Mouse (Mus musculus) heart, embryonic 13.5 days (tissue): Measurements from ENCODE around the gene Pik3cb. TPM values are rescaled to one million over a fixed set of nuclear protein-coding genes. Genes with fewer than 3 reads are reported as not detected.

Source experiments
- ATAC-seq: fragments of 200-750 bp; cut with Nextera tagmentation; 2 replicates; pipeline ENCODE4 v1.8.0; 2017; ENCODE audit warnings: moderate TSS enrichment; ENCODE audit not compliant: insufficient number of reproducible peaks, low FRiP score, low TSS enrichment; ENCODE audit errors: extremely low read depth
- H3K27ac ChIP-seq: fragments of 300-500 bp; sonication (generic); replicated peaks from 2 replicates; pipeline ENCODE4 v1.5.1; 2015; ENCODE audit warnings: moderate library complexity, mild to moderate bottlenecking, inconsistent platforms
- H3K27me3 ChIP-seq: fragments of 300-500 bp; sonication (generic); replicated peaks from 2 replicates; pipeline ENCODE4 v1.6.1; 2015; ENCODE audit warnings: mild to moderate bottlenecking, inconsistent platforms
- H3K36me3 ChIP-seq: fragments of 300-500 bp; sonication (generic); 2 replicates; pipeline ENCODE4 v1.6.1; 2015; ENCODE audit warnings: mild to moderate bottlenecking, inconsistent platforms
- H3K4me1 ChIP-seq: fragments of 300-500 bp; sonication (generic); 2 replicates; pipeline ENCODE4 v1.6.1; 2015; ENCODE audit warnings: inconsistent platforms
- H3K4me2 ChIP-seq: fragments of 300-500 bp; sonication (generic); 2 replicates; pipeline ENCODE4 v1.6.1; 2015; ENCODE audit warnings: inconsistent platforms, mild to moderate bottlenecking, moderate library complexity
- H3K4me3 ChIP-seq: fragments of 300-500 bp; sonication (generic); 2 replicates; pipeline ENCODE4 v1.5.1; 2015; ENCODE audit warnings: moderate library complexity, mild to moderate bottlenecking, inconsistent platforms
- H3K9ac ChIP-seq: fragments of 300-500 bp; sonication (generic); 2 replicates; pipeline ENCODE4 v1.6.1; 2015; ENCODE audit warnings: inconsistent platforms, mild to moderate bottlenecking, moderate library complexity
- H3K9me3 ChIP-seq: fragments of 300-500 bp; sonication (generic); 2 replicates; pipeline ENCODE4 v1.6.1; 2016; ENCODE audit warnings: inconsistent platforms
- WGBS: fragments of 180-500 bp; shearing (Covaris S2); methylation state at CpG from one replicate; pipeline ENCODE4 v1.1.7; 2015; ENCODE audit warnings: mixed read lengths; 5-methylcytosine and 5-hydroxymethylcytosine counted together
- polyA plus RNA-seq: library from polyadenylated mRNA; unstranded; fragments of >200 nt; fragmentation: Nextera tagmentation; extraction: Ambion mirVana; gene quantifications from 2 replicates; pipeline ENCODE4 v1.2.1, GENCODE M21; 2015

Gene Pik3cb
- polyA plus RNA-seq, 1 experiment from 2014 or later: 1.8 TPM

- Histone ChIP-seq H3K9ac (no peak overlapping the region), H3K4me3 (no peak overlapping the region), H3K27ac (no peak overlapping the region), H3K9me3 (no peaks in the 10 kb centered on the region), H3K27me3 (0 out of 2 replicates have a peak, but pooled peaks cover 12% of the 10 kb centered on the region), H3K4me1 (peaks cover 34% of the 10 kb centered on the region), H3K4me2 (peak overlapping the region; percentile 28; the same call in 1 of the 2 replicates), H3K36me3 (no peaks in the 10 kb centered on the region)
- ATAC-seq: no peak
- 39% methylated on average over 6 of the region's 6 CpGs for WGBS
Observed at GRCm38 (mm10) chr9:99145756-99146155, 5.3 kb upstream of the Pik3cb start.

- H3K9me3 ChIP-seq: no peaks in the 10 kb centered on the region
- H3K27ac ChIP-seq: no peak overlapping the region
- H3K4me1 ChIP-seq: peaks cover 34% of the 10 kb centered on the region
- H3K9ac ChIP-seq: no peak overlapping the region
- 0 out of 2 replicates have a peak, but pooled peaks cover 12% of the 10 kb centered on the region for H3K27me3 ChIP-seq
- no peaks in the 10 kb centered on the region for H3K36me3 ChIP-seq
- no peak overlapping the region for H3K4me2 ChIP-seq
- no peak for ATAC-seq
- 37% methylated on average over 7 of the region's 7 CpGs for WGBS
- no peak overlapping the region for H3K4me3 ChIP-seq
Observed at GRCm38 (mm10) chr9:99144416-99144989, 4.1 kb upstream of the Pik3cb start.

DNA sequence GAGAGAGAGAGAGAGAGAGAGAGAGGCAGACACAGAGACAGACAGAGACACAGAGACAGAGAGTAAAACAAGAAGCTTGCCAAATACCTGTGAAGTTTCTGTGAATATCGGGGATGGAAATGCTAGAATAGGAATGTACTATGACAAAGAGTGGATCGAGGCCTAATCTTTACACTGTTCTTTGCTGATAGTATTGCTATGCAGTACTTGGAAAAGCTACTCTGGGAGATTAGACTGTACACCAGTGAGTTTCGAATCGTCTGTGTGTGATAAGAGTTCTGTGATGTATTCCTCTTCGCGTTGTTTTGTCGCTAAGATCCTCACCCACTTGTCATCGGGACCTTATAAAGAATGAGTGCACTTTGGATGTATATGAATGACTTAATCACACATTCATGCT, 1.2 kb upstream of the Pik3cb start:
- H3K4me2 ChIP-seq: peak overlapping the region; percentile 86

DNA sequence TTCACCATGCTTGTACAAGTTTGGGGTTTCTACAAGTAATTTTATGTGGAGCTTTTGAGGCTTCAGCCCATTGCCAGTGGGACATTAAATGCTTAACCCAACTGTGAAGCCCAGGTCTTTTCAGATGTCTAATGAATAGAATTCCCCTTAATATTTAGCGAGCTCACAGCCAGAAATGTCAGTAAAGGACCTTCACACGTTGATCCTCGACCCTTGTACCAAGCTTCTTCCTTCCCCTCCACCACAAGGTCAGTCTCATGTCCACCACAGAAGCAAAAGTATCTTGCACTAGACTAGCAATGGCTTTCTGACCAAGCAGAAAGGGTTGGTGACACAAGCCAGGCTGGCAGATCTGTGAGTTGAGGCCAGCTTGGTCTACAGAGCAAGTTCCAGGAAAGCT, 750 bp upstream of the Pik3cb start:
- peak overlapping the region; percentile 78 for H3K27ac ChIP-seq
- H3K4me3 ChIP-seq: peak overlapping the region; percentile 89
- ATAC-seq: no peak
- WGBS: 25% methylated on average over 3 of the region's 3 CpGs
- H3K9me3 ChIP-seq: no peaks in the 10 kb centered on the region
- peak overlapping the region; percentile 86 for H3K4me2 ChIP-seq
- H3K27me3 ChIP-seq: 0 out of 2 replicates have a peak, but pooled peaks cover 12% of the 10 kb centered on the region
- no peaks in the 10 kb centered on the region for H3K36me3 ChIP-seq
- H3K4me1 ChIP-seq: peaks cover 44% of the 10 kb centered on the region
- H3K9ac ChIP-seq: peak overlapping the region; percentile 80; the same call in 1 of the 2 replicates

More for the DNA sequence above, 1.2 kb upstream of the Pik3cb start:
- H3K4me3 ChIP-seq: no peak overlapping the region
- H3K36me3 ChIP-seq: no peaks in the 10 kb centered on the region
- H3K27me3 ChIP-seq: 0 out of 2 replicates have a peak, but pooled peaks cover 12% of the 10 kb centered on the region
- peak overlapping the region; percentile 78; the same call in 1 of the 2 replicates for H3K27ac ChIP-seq
- 26% methylated on average over 8 of the region's 8 CpGs for WGBS
- peaks cover 44% of the 10 kb centered on the region for H3K4me1 ChIP-seq
- H3K9me3 ChIP-seq: no peaks in the 10 kb centered on the region
- ATAC-seq: no peak
- H3K9ac ChIP-seq: no peak overlapping the region

DNA sequence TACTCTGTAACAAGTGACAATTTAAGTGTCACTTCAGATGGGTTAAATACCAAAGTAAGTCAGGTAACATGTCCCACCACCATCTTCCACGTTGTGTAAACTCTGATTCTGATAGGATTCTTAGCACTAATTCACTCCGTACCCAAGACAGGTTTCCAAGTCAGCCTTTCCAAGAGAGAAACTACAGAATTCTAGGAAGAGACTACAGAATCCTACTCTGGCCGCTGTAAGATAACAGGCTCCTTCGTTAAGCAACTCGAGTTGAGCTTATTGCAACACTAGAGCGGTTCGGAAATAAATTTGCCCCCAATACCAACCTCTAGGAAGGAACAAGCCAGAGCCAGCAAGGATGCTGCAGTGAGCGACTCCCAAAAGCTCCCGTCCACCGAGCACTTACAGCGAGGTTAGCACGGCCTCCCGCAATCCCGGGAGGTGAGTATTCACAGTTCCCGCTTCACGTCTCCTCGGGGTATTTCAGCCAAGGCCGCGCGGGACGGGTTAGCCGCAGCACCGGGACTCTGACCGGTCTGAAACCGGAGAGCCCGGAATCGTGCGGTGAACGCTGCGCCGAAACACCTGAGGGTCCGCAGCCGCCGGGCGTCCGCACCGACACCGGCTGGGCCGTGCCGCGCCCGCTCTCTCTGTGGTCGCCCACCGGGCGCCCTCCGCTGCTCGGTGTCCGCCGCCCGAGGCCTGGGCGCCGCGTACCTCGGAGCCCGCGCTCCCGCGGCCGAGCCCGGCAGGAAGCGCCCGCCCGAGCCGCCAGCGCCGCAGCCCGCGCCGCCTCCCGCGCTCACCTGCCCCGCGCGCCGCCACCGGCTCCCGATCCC, 1.0 kb downstream of the Pik3cb start:
- H3K27me3 ChIP-seq: 0 out of 2 replicates have a peak, but pooled peaks cover 12% of the 10 kb centered on the region
- peak overlapping the region; percentile 89 for H3K4me3 ChIP-seq
- peaks cover 34% of the 10 kb centered on the region for H3K4me1 ChIP-seq
- peak overlapping the region; percentile 93 for H3K9ac ChIP-seq
- no peaks in the 10 kb centered on the region for H3K36me3 ChIP-seq
- no peaks in the 10 kb centered on the region for H3K9me3 ChIP-seq
- peak overlapping the region; percentile 86 for H3K4me2 ChIP-seq
- H3K27ac ChIP-seq: peak overlapping the region; percentile 78
- WGBS: under 1% methylated on average over 49 of the region's 77 CpGs
- ATAC-seq: peak; percentile 79

GRCm38 (mm10) chr9:99137301-99137700, 3.1 kb downstream of the Pik3cb start:
- WGBS: 83% methylated on average over 5 of the region's 5 CpGs
- H3K27me3 ChIP-seq: 0 out of 2 replicates have a peak, but pooled peaks cover 10% of the 10 kb centered on the region
- no peak overlapping the region for H3K4me2 ChIP-seq
- H3K4me1 ChIP-seq: peaks cover 35% of the 10 kb centered on the region
- no peaks in the 10 kb centered on the region for H3K36me3 ChIP-seq
- no peak overlapping the region for H3K4me3 ChIP-seq
- H3K27ac ChIP-seq: no peak overlapping the region
- H3K9me3 ChIP-seq: no peaks in the 10 kb centered on the region
- H3K9ac ChIP-seq: no peak overlapping the region
- no peak for ATAC-seq

- no peak overlapping the region for H3K27ac ChIP-seq
- H3K4me2 ChIP-seq: no peak overlapping the region
- peaks cover 25% of the 10 kb centered on the region for H3K4me1 ChIP-seq
- H3K9me3 ChIP-seq: no peaks in the 10 kb centered on the region
- no peak overlapping the region for H3K9ac ChIP-seq
- H3K27me3 ChIP-seq: no peaks in the 10 kb centered on the region
- no peak overlapping the region for H3K4me3 ChIP-seq
- no peaks in the 10 kb centered on the region for H3K36me3 ChIP-seq
- ATAC-seq: no peak
- WGBS: 25% methylated on average over 3 of the region's 3 CpGs
Observed at GRCm38 (mm10) chr9:99131951-99132470, 8.4 kb downstream of the Pik3cb start.

GRCm38 (mm10) chr9:99131119-99131518, 9.3 kb downstream of the Pik3cb start:
- ATAC-seq: no peak
- Histone ChIP-seq H3K4me2 (no peak overlapping the region), H3K27ac (no peak overlapping the region), H3K4me1 (peaks cover 25% of the 10 kb centered on the region), H3K9me3 (no peaks in the 10 kb centered on the region), H3K36me3 (no peaks in the 10 kb centered on the region), H3K27me3 (no peaks in the 10 kb centered on the region), H3K9ac (no peak overlapping the region), H3K4me3 (no peak overlapping the region)
- 79% methylated on average over 4 of the region's 4 CpGs for WGBS

- Histone ChIP-seq H3K27me3 (no peaks in the 10 kb centered on the region), H3K4me3 (no peak overlapping the region), H3K9ac (no peak overlapping the region), H3K4me1 (peaks cover 22% of the 10 kb centered on the region), H3K4me2 (no peak overlapping the region), H3K27ac (no peak overlapping the region), H3K36me3 (no peaks in the 10 kb centered on the region), H3K9me3 (no peaks in the 10 kb centered on the region)
- WGBS: 74% methylated on average over 7 of the region's 7 CpGs
- ATAC-seq: no peak
Observed at GRCm38 (mm10) chr9:99127578-99127977, 12.8 kb downstream of the Pik3cb start.

GRCm38 (mm10) chr9:99122749-99123148, 17.7 kb downstream of the Pik3cb start:
- no peak overlapping the region for H3K4me3 ChIP-seq
- no peaks in the 10 kb centered on the region for H3K9me3 ChIP-seq
- no peaks in the 10 kb centered on the region for H3K4me1 ChIP-seq
- 45% methylated on average over 4 of the region's 4 CpGs for WGBS
- no peaks in the 10 kb centered on the region for H3K27me3 ChIP-seq
- no peak overlapping the region for H3K9ac ChIP-seq
- H3K27ac ChIP-seq: no peak overlapping the region
- H3K36me3 ChIP-seq: no peaks in the 10 kb centered on the region
- H3K4me2 ChIP-seq: no peak overlapping the region
- ATAC-seq: no peak

DNA sequence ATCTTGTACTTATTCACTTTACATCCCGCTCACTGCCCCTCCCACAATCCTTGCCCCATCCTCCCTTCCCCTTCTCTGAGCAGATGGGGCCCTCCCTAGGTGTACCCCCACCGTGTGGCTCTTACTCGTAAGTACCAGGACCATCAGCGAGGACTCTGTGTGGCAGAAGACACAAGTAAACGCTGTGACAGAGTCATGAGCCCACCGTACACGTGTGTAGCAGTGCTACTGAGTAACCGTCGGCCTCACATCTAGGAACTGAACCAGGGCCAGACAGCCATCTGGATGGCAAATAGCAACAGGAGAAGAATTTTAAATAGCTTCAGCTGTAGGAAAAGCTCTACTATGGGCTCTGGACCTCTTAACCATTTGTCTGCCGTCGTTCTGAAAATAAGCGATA, 28.0 kb downstream of the Pik3cb start:
- Histone ChIP-seq H3K36me3 (no peaks in the 10 kb centered on the region), H3K4me2 (no peak overlapping the region), H3K4me3 (no peak overlapping the region), H3K27me3 (no peaks in the 10 kb centered on the region), H3K27ac (no peak overlapping the region), H3K4me1 (0 out of 2 replicates have a peak, but pooled peaks cover 6% of the 10 kb centered on the region), H3K9me3 (no peaks in the 10 kb centered on the region), H3K9ac (no peak overlapping the region)
- no peak for ATAC-seq
- WGBS: 76% methylated on average over 12 of the region's 12 CpGs
